Mouse (Mus musculus): ENCODE data around the gene Map3k3. TPM values are rescaled to one million over a fixed set of nuclear protein-coding genes. Genes with fewer than 3 reads are reported as not detected.
A peak's percentile ranks its signal among the peaks of the same experiment; 100 is the strongest.
"Not testable (repeated sequence)": the region's sequence is repeated elsewhere in the genome, so short reads cannot be mapped to it uniquely, and the experiment has no call there.

Gene Map3k3
- polyA plus RNA-seq, 1 experiment from 2014 or later = 4.8 TPM

- DNase-seq (peak; percentile 60), ATAC-seq (ENCODE audit: low read depth) (peak; percentile 92)
- Histone ChIP-seq H3K27me3 (no peaks in the 10 kb centered on the region), H3K27ac (peak overlapping the region; percentile 89), H3K36me3 (peaks cover 69% of the 10 kb centered on the region), H3K9ac (peak overlapping the region; percentile 51; the same call in 1 of the 2 replicates), H3K4me1 (replicated peaks) (peaks cover 49% of the 10 kb centered on the region), H3K4me3 (replicated peaks) (no peak overlapping the region), H3K4me2 (peak overlapping the region; percentile 55), H3K9me3 (replicated peaks) (no peaks in the 10 kb centered on the region)
- 19% methylated on average over 8 of the region's 8 CpGs for WGBS (ENCODE audit: insufficient replicate concordance)
These were observed 27.5 kb upstream of the Map3k3 start for GRCm38 (mm10) chr11:106056819-106057491.

- DNase-seq = no peak
- no peak overlapping the region for H3K9ac ChIP-seq
- no peak overlapping the region for H3K4me2 ChIP-seq
- peak overlapping the region; percentile 89; the same call in 1 of the 2 replicates for H3K27ac ChIP-seq
- H3K27me3 ChIP-seq = no peaks in the 10 kb centered on the region
- 75% methylated on average over 8 of the region's 8 CpGs for whole genome bisulfite sequencing (ENCODE audit: insufficient replicate concordance)
- peaks cover 59% of the 10 kb centered on the region for H3K36me3 ChIP-seq
- ATAC-seq (ENCODE audit: low read depth) = no peak
- H3K4me3 ChIP-seq (replicated peaks) = no peak overlapping the region
- H3K9me3 ChIP-seq (replicated peaks) = no peaks in the 10 kb centered on the region
- H3K4me1 ChIP-seq (replicated peaks) = peaks cover 49% of the 10 kb centered on the region
These were observed 26.4 kb upstream of the Map3k3 start for GRCm38 (mm10) chr11:106058020-106058419.

- ATAC-seq (ENCODE audit: low read depth) = no peak
- 38% methylated on average over 1 of the region's 1 CpGs for WGBS (ENCODE audit: insufficient replicate concordance)
- DNase-seq = no peak
- Histone ChIP-seq H3K4me2 (no peak overlapping the region), H3K9ac (no peak overlapping the region), H3K4me3 (replicated peaks) (no peak overlapping the region), H3K36me3 (peaks cover 34% of the 10 kb centered on the region), H3K27ac (no peak overlapping the region), H3K9me3 (replicated peaks) (no peaks in the 10 kb centered on the region), H3K27me3 (no peaks in the 10 kb centered on the region), H3K4me1 (replicated peaks) (peaks cover 37% of the 10 kb centered on the region)
These were observed 23.9 kb upstream of the Map3k3 start for GRCm38 (mm10) chr11:106060549-106060948.

- Histone ChIP-seq H3K27ac (no peak overlapping the region), H3K9me3 (replicated peaks) (no peaks in the 10 kb centered on the region), H3K36me3 (peaks cover 27% of the 10 kb centered on the region), H3K27me3 (no peaks in the 10 kb centered on the region), H3K4me2 (no peak overlapping the region), H3K4me1 (replicated peaks) (peaks cover 31% of the 10 kb centered on the region), H3K4me3 (replicated peaks) (no peak overlapping the region), H3K9ac (no peak overlapping the region)
- no peak for DNase-seq
- ATAC-seq (ENCODE audit: low read depth) = no peak
- WGBS (ENCODE audit: insufficient replicate concordance) = 73% methylated on average over 1 of the region's 1 CpGs
These were observed 23.1 kb upstream of the Map3k3 start for GRCm38 (mm10) chr11:106061311-106061710.

GRCm38 (mm10) chr11:106063756-106064155, 20.7 kb upstream of the Map3k3 start:
- peaks cover 28% of the 10 kb centered on the region for H3K4me1 ChIP-seq (replicated peaks)
- H3K36me3 ChIP-seq = peaks cover 3% of the 10 kb centered on the region
- no peak overlapping the region for H3K4me3 ChIP-seq (replicated peaks)
- DNase-seq (no peak), ATAC-seq (ENCODE audit: low read depth) (no peak)
- no peak overlapping the region for H3K27ac ChIP-seq
- H3K4me2 ChIP-seq = no peak overlapping the region
- WGBS (ENCODE audit: insufficient replicate concordance) = 74% methylated on average over 5 of the region's 5 CpGs
- no peak overlapping the region for H3K9ac ChIP-seq
- H3K27me3 ChIP-seq = no peaks in the 10 kb centered on the region
- no peaks in the 10 kb centered on the region for H3K9me3 ChIP-seq (replicated peaks)

GRCm38 (mm10) chr11:106065073-106065922, 19.1 kb upstream of the Map3k3 start:
- 23% methylated on average over 18 of the region's 18 CpGs for WGBS (ENCODE audit: insufficient replicate concordance)
- Histone ChIP-seq H3K9me3 (replicated peaks) (no peaks in the 10 kb centered on the region), H3K4me1 (replicated peaks) (peaks cover 24% of the 10 kb centered on the region), H3K27me3 (no peaks in the 10 kb centered on the region), H3K36me3 (no peaks in the 10 kb centered on the region), H3K27ac (peak overlapping the region; percentile 41; the same call in 1 of the 2 replicates), H3K9ac (peak overlapping the region; percentile 88; the same call in 1 of the 2 replicates), H3K4me2 (peak overlapping the region; percentile 81), H3K4me3 (replicated peaks) (peak overlapping the region; percentile 82)
- DNase-seq (no peak), ATAC-seq (ENCODE audit: low read depth) (no peak)

GRCm38 (mm10) chr11:106065923-106066571, 18.4 kb upstream of the Map3k3 start, which contains the start of gene Taco1:
TSS of gene Taco1 (plus strand) at chr11:106066061.
- peak; percentile 98 for ATAC-seq (ENCODE audit: low read depth)
- DNase-seq = peak; percentile 88
- Histone ChIP-seq H3K4me2 (peak within 1 kb of the TSS; percentile 81), H3K4me3 (replicated peaks) (peak within 1 kb of the TSS; percentile 82), H3K36me3 (0 out of 2 replicates have a peak, but pooled peaks cover 2% of the 10 kb centered on the region), H3K27me3 (no peaks in the 10 kb centered on the region), H3K9me3 (replicated peaks) (no peaks in the 10 kb centered on the region), H3K27ac (peak within 1 kb of the TSS; percentile 89), H3K4me1 (replicated peaks) (peaks cover 24% of the 10 kb centered on the region), H3K9ac (peak within 1 kb of the TSS; percentile 88)
- WGBS (ENCODE audit: insufficient replicate concordance) = under 1% methylated on average over 49 of the region's 49 CpGs

GRCm38 (mm10) chr11:106066616-106067015, 17.8 kb upstream of the Map3k3 start:
- H3K27me3 ChIP-seq; DNase-seq; H3K36me3 ChIP-seq; H3K9me3 ChIP-seq (replicated peaks); ATAC-seq (ENCODE audit: low read depth): not testable (repeated sequence)
- peak overlapping the region; percentile 81 for H3K4me2 ChIP-seq
- peak overlapping the region; percentile 88 for H3K9ac ChIP-seq
- H3K4me1 ChIP-seq (replicated peaks) = peaks cover 24% of the 10 kb centered on the region
- WGBS (ENCODE audit: insufficient replicate concordance) = 6% methylated on average over 23 of the region's 23 CpGs
- peak overlapping the region; percentile 82 for H3K4me3 ChIP-seq (replicated peaks)
- H3K27ac ChIP-seq = peak overlapping the region; percentile 89

GRCm38 (mm10) chr11:106073774-106074173, 10.6 kb upstream of the Map3k3 start:
- Histone ChIP-seq H3K9ac (no peak overlapping the region), H3K27ac (no peak overlapping the region), H3K4me2 (no peak overlapping the region), H3K36me3 (peaks cover 23% of the 10 kb centered on the region), H3K9me3 (replicated peaks) (no peaks in the 10 kb centered on the region), H3K4me1 (replicated peaks) (no peaks in the 10 kb centered on the region), H3K27me3 (no peaks in the 10 kb centered on the region), H3K4me3 (replicated peaks) (no peak overlapping the region)
- DNase-seq (no peak), ATAC-seq (ENCODE audit: low read depth) (no peak)
- WGBS (ENCODE audit: insufficient replicate concordance) = 53% methylated on average over 3 of the region's 3 CpGs

- ATAC-seq (ENCODE audit: low read depth) (no peak), DNase-seq (peak; percentile 71)
- Histone ChIP-seq H3K27me3 (no peaks in the 10 kb centered on the region), H3K36me3 (peaks cover 21% of the 10 kb centered on the region), H3K4me2 (no peak overlapping the region), H3K9me3 (replicated peaks) (no peaks in the 10 kb centered on the region), H3K4me3 (replicated peaks) (no peak overlapping the region), H3K9ac (no peak overlapping the region), H3K4me1 (replicated peaks) (no peaks in the 10 kb centered on the region), H3K27ac (no peak overlapping the region)
- 0% methylated on average over 4 of the region's 4 CpGs for WGBS (ENCODE audit: insufficient replicate concordance)
These were observed 8.1 kb upstream of the Map3k3 start for GRCm38 (mm10) chr11:106076321-106076720.

Measured in liver, embryonic 13.5 days (tissue).